Mouse (Mus musculus): ENCODE data around the gene Ccdc152. TPM values are rescaled to one million over a fixed set of nuclear protein-coding genes. Genes with fewer than 3 reads are reported as not detected.

The Ccdc152 gene
- total RNA-seq (2021): not detected in 2 replicates
- long read RNA-seq, partial matches to known transcripts: 0 of 2 reads
- long read RNA-seq, other reads (novel, unspliced or antisense): 2 of 2 reads

GRCm38 (mm10) chr15:3303426-3303825 lies at the start of gene Ccdc152:
Ccdc152 (minus strand) TSS chr15:3303526.
- DNase-seq: no peak

- DNase-seq: no peak
Measured at GRCm38 (mm10) chr15:3349306-3350064, 46.2 kb upstream of the Ccdc152 start.

DNA sequence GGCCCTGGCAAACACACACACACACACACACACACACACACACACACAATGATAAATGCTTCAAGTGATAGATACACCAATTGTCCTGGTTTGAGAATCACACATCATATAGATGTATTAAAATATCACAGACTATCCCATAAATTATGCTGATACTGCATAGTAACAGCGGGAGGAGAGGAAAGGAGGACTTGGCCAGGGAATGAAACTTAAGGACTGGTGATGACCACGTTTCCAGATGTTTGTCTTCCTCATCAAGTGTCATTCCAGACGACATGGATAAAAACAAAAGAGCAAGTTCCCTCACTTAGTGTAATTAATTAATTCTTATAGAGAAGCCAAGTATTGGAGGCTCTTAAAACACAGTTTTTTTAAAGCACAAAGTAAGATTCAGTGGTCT lies 43.4 kb upstream of the Ccdc152 start:
- no peak for DNase-seq

DNA sequence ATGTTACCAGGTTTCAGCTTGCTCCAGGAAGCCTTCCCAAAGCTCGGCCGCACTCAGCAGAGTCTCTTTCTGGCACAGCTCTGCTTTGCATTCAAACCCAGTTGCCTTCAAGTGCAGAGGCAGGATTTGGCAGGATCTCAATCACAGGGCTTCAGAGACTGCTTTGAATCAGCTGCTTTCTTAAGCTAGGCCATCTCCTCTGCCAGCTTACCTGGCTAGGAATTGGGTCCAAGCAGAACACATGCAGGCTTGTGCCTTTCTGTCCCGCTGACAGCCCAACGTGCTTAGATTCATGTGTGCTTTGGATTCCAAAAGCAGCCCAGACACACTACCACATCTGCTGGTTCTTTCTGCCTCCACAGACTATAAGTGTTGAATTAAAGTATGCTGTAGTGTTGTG lies 41.2 kb upstream of the Ccdc152 start:
- DNase-seq: no peak

DNA sequence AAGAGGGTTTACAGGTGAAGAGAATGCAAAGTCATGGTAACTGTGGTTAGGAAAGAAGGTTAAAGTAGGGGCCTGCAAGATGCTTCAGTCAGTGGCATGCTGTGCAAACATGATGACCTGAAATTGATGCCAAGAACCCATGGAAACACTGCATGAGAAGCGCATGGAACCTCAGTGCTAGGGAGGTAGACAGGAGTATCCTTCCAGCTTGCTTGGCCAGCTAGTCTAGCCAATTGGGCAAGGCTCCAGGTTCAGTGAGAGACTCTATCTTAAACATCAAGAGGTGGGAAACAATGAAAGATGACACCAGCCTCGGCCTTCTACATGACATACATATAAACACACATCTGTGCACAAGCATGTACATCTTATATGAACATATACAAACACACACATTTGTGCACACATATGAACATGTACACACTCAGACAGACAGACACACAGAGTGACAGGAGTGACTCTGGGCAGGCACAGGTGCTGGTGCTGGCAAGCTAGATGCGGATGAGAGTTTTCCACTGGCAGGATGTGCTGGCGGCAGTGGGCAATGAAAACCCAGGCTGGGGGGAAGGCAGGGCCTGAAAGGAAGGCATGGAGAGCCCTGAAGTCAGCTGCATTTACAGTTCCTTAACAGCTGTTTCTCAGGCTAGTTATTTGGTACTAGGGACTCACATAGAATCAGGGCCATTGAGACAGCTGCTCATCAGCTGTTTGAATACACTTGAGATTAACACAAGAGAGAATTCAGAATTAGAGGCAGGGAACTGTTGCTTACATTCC lies 38.7 kb upstream of the Ccdc152 start:
- DNase-seq: no peak

DNA sequence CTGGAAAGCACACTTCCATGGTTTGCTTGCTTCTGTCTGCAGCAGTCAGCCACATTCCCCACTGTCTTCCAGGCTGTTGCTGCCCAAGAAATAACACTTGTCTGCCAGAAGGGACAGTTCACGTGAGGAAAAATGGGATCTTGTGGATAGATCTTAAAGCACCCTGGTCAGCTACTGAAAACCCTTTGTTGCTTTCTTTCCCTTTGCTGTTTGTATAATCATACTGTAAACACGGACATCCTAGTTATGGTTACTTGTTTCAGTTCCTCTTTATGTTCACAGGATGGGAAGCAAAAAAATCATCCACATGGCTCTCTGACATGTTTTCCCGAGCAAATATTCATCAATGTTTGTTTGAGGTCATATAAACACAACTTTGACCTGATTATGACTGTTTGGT lies 36.5 kb upstream of the Ccdc152 start:
- DNase-seq: no peak

DNA sequence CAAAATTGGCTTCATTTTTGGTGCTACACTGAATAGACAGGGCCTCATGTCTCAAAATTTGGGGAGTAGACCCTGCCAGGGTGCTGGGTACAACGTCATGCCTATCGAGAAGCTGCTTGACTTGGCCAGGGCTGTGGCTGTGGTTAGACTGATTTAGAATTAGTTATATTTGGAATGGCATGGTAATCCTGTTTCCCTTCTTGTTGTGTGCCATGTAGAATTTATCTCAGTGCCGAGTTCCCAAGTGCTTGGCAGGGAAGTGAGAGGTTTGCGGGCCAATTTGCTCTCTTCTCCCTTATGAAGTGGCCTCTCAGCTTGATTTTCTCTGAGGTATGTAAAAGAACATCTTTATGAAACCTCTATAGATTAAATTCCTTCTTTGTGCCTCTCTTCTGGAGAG lies 29.2 kb upstream of the Ccdc152 start:
- no peak for DNase-seq

- no peak for DNase-seq
Measured at GRCm38 (mm10) chr15:3331813-3332212, 28.5 kb upstream of the Ccdc152 start.

DNA sequence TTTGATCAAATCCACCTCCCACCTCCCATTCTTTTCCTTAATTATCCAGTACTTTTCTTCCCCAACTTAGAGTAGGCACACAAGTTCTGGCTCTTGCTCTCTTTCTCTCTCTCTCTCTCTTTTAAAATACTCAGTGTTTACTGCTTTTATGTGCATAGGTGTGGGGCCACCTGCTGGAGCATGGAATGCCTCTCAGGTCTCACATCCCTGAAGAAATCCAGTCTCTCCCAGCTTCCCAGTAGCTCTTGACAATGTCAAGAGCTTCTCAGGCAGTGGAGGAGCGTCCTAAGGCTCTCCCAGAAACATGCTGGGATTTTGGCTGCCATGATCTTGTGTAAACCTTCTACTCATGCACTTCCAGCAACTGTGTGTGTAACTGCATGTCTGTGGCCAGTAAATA lies 27.0 kb upstream of the Ccdc152 start:
- no peak for DNase-seq

DNA sequence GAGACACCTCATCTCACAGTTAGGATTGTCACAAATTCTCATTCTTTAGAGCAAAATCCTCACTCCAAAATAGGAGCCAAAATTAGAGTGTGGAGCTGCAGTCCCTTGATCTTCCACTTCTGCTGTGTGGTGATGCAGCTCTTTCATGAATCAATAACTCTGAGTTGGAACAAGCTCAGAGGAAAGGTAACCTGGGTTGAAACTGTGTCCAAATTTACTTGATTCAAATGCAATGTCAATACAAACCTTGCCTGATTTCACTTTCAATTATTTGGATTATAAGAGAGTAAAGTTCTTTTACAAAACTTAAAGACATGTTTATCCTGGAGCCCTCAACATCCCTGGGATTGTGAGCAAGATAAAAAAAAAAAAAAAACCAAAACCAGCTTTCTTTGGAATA lies 19.7 kb upstream of the Ccdc152 start:
- no peak for DNase-seq

DNA sequence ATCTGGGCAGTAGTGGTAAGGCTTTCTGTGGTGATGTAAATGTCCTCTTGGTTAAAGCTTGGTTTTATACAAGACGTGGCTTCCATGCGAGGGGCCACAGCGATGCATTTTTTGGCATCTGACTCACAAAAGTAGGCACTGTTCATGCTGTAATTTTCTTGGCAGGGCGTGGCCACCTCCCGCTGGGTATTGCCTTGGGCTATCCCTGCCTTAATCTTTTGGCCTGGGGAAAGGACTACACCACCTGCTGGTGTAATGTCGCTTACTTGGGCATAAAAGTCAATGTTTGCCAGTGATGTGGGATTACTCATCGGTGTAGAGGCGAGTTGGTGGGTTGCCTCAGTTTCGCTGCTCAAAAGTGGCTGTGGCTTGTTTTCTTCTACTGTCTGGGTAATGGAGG lies 16.6 kb upstream of the Ccdc152 start:
- DNase-seq: no peak

GRCm38 (mm10) chr15:3316617-3317016 lies 13.3 kb upstream of the Ccdc152 start:
- no peak for DNase-seq

DNA sequence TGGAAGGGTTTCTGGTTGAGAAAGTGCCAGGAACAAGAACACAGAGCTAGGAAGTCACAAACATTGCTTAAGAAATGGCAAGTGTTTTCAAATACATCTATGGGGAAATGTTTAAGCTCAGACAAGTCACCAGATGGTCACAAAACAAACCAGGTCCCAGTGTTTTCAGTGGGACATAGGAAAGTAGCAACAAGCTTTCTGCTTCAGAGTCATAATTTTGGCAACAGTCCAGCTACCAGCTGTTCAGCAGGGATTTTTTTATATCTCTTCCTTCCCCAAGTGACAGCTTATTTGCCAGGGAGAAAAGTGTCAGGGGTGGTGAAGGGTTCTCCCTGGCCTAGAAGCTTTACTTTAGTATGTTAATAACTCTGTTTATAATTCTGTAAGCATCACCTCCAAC lies 9.6 kb upstream of the Ccdc152 start:
- no peak for DNase-seq

- no peak for DNase-seq
Measured at GRCm38 (mm10) chr15:3309856-3310255, 6.5 kb upstream of the Ccdc152 start.

DNA sequence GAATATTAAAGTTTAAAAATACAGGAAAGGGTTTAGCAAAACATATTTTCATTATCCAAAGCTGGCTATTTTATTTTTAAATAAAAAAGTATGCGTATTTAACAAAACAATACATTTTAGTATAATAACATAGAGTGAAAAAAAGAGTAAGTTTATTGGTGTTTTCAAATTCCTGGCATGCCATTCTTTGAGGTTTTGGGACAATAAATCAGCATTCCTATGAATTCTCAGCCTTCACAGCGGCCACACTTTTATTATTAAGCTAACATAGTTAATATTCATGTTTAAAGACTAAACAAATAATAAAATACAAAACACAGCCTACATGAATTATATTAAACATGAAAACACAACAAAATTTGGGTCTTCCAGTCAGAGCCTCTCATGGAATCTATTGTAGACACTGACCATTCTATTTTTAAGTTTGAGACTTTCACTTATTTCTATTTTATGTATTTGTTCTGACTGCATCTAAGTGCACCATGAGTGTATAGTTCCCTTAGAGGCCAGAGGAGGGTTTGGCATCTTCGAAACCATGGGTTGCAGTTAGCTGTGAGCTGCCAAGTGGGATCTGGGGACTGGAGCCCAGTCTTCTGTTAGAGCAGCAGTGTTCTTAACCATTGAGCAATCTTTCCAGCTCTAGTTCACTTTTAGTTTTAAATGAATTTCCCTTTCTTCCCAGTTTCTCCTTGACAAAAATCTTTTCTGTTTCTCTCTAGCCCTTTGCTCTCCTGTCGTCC lies 2.8 kb downstream of the Ccdc152 start:
- DNase-seq: no peak

DNA sequence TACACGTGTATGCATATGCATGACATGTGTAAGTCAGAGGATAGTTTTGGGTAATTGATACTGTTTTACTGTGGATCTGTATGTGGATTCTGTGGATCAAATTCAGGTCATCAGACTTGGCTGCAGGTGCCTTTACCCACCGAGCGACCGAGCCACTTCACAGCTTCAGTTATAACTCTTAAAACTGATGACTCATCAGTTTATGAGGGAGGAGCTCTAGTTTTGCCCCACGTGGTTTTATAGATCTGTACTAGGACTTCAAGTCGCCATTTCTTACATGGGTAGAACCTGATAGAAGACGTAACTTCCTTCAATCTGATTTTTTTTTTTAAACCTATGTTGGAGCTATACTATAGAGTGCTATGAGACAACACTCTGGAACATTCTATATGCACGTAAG lies 5.7 kb downstream of the Ccdc152 start:
- no peak for DNase-seq

- DNase-seq: no peak
Measured at GRCm38 (mm10) chr15:3295986-3296385, 7.3 kb downstream of the Ccdc152 start.

DNA sequence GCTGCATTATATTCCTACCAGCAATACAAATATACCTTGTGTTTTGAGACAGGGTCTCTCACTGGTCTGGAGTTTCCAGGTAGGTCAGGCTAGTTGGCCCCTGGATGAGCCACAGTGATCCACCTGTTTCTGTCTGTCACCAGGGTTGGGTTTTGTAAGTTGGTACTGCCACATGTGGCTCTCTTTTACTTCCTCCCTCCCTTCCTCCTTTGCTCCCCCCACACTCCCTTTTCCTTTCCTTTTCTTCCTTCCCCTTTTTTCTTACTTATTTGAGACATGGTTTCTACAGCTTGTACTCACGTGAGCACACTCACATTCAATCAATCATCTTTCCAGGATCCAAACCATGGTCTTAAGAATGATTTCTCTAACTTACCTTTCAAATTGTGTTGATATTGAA lies 9.8 kb downstream of the Ccdc152 start:
- DNase-seq: no peak

DNA sequence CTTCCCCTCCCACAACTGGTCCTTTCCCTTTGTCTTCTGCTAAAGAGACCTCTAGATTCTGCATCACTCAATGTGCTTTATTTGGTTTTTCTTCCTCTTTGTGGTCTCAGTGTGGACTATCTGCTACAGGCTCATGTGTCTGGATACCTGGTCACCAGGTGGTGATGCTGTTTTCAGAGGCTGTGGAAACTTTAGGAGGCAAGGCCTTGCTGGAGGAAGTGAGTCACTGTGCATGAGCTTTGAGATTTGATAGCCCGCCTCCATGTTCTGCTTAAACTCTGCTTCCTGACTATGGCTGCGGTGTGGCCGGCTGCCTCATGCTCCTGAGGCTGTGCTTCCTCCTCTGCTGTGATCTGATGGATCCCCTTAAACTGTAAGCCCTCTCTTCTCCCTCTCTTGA lies 12.9 kb downstream of the Ccdc152 start:
- DNase-seq: no peak

DNA sequence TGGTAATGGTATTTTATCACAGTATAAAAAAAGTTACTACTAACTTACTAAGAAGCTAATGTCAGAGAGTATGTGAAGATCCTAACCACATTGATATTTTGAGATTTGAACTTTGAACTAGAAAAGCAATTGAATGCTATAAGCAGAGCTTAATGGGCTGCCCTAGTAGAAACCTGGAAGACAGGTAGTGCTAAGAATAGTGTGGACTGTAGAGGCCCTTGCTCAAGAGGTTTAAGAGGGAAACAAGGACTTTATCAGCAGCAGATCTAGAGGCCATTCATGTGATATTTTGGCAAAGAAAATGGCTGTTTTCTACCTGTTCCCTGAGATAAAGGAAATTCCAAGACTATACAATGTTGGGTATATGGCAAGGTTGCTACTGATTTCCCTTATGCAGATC lies 17.3 kb downstream of the Ccdc152 start:
- no peak for DNase-seq

GRCm38 (mm10) chr15:3281737-3282136 lies 21.6 kb downstream of the Ccdc152 start:
- no peak for DNase-seq

GRCm38 (mm10) chr15:3281216-3281615 lies 22.1 kb downstream of the Ccdc152 start:
- no peak for DNase-seq

DNA sequence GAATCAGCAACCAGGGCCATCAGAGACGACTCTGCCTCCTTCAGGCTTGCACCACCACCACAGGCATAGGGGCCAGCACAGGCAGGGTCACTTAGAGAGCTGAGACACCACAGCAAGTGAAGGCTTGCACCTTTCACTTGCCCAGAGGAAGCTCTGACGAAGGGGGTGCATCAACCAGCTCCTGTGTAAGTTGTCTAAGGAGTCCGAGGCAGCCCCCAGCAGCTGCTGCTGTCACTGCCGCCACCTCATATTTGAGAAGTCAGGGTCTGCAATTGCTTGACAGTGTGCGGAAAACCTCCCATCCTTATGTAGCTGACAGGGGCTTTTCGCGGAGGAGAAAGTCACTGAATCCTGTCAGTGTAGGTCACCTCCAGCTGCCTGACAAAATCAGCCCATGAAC lies 24.1 kb downstream of the Ccdc152 start:
- DNase-seq: no peak

All from adrenal gland, postnatal 25 days (tissue).